Mouse (Mus musculus) small intestine, adult 2 months (tissue): ENCODE results near the gene Slc25a19. TPM values are rescaled to one million over a fixed set of nuclear protein-coding genes. Genes with fewer than 3 reads are reported as not detected.

Source experiments
- H3K27ac ChIP-seq: fragments of 200-500 bp; 2 replicates; pipeline ENCODE4 v1.5.1; 2012; ENCODE audit warnings: low read depth, low read length, control low read depth, inconsistent platforms; ENCODE audit not compliant: insufficient read depth
- H3K27me3 ChIP-seq: fragments of 200-500 bp; 2 replicates; pipeline ENCODE4 v1.6.1; 2012; ENCODE audit warnings: mild to moderate bottlenecking, moderate library complexity, low read length, inconsistent platforms; ENCODE audit not compliant: control insufficient read depth, insufficient read depth
- H3K36me3 ChIP-seq: fragments of 200-500 bp; 2 replicates; pipeline ENCODE4 v1.6.1; 2012; ENCODE audit warnings: mild to moderate bottlenecking, low read length, control low read depth, inconsistent platforms; ENCODE audit not compliant: control insufficient read depth, insufficient read depth
- H3K4me1 ChIP-seq: fragments of 200-500 bp; 2 replicates; pipeline ENCODE4 v1.6.1; 2012; ENCODE audit warnings: low read length, inconsistent platforms, mixed read lengths; ENCODE audit not compliant: control insufficient read depth, insufficient read depth, insufficient read length
- H3K4me3 ChIP-seq: fragments of 200-500 bp; 2 replicates; pipeline ENCODE4 v1.5.1; 2012; ENCODE audit warnings: low read depth, mild to moderate bottlenecking, control low read depth, inconsistent platforms, low read length, moderate library complexity
- CTCF ChIP-seq: fragments of 200-500 bp; IDR thresholded peaks from 2 replicates; pipeline ENCODE4 v1.5.1; 2012; ENCODE audit warnings: low read depth, mild to moderate bottlenecking, control low read depth, inconsistent platforms, low read length, moderate library complexity, mixed read lengths; ENCODE audit not compliant: insufficient replicate concordance, insufficient read length; ENCODE audit errors: extremely low read depth
- POLR2A ChIP-seq: fragments of 200-500 bp; IDR thresholded peaks from 2 replicates; pipeline ENCODE4 v1.6.1; 2012; ENCODE audit warnings: low read depth, mild to moderate bottlenecking, control low read depth, inconsistent platforms, low read length, moderate library complexity
- WGBS: fragments of 180-500 bp; shearing (Covaris S2); methylation state at CpG from one replicate; pipeline ENCODE4 v1.1.7; 2018; 5-methylcytosine and 5-hydroxymethylcytosine counted together
- polyA plus RNA-seq: library from polyadenylated mRNA; depleted of rRNA; stranded (reverse); fragments of >200 nt; gene quantifications from 2 replicates; pipeline ENCODE4 v1.2.3, GENCODE M21; 2012

The Slc25a19 gene
- polyA plus RNA-seq, 1 experiment, result 19.6 TPM

DNA sequence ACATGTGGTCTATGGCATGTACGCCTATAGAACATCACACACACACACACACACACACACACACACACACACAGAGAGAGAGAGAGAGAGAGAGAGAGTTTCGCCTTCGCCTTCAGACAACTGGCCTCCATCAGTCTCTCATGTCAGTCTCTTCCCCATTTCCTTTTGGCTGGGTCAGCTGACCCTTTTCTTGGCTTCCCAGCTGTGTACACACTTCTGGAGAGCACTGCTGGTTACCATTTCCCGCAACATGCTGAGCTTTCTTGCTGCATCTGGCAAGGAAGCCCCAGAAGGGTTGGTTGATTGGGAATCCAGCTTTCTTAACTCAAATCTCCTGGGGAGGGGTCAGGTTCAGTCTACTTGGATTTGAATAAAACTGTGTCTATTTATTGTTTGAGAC, 6.0 kb upstream of the Slc25a19 start:
- H3K27me3 ChIP-seq, result no peaks in the 10 kb centered on the region
- no peak overlapping the region for H3K27ac ChIP-seq
- 73% methylated on average over 4 of the region's 4 CpGs for WGBS
- no peak for TF ChIP-seq CTCF
- TF ChIP-seq POLR2A, result no peak
- H3K4me1 ChIP-seq, result peaks cover 4% of the 10 kb centered on the region; the same call in 1 of the 2 replicates
- no peaks in the 10 kb centered on the region for H3K36me3 ChIP-seq
- no peak overlapping the region for H3K4me3 ChIP-seq

GRCm38 (mm10) chr11:115632862-115633261, 4.8 kb upstream of the Slc25a19 start:
- no peak overlapping the region for H3K4me3 ChIP-seq
- no peak overlapping the region for H3K27ac ChIP-seq
- H3K36me3 ChIP-seq, result no peaks in the 10 kb centered on the region
- 82% methylated on average over 10 of the region's 10 CpGs for WGBS
- TF ChIP-seq POLR2A (no peak), CTCF (no peak)
- peaks cover 4% of the 10 kb centered on the region; the same call in 1 of the 2 replicates for H3K4me1 ChIP-seq
- H3K27me3 ChIP-seq, result no peaks in the 10 kb centered on the region

DNA sequence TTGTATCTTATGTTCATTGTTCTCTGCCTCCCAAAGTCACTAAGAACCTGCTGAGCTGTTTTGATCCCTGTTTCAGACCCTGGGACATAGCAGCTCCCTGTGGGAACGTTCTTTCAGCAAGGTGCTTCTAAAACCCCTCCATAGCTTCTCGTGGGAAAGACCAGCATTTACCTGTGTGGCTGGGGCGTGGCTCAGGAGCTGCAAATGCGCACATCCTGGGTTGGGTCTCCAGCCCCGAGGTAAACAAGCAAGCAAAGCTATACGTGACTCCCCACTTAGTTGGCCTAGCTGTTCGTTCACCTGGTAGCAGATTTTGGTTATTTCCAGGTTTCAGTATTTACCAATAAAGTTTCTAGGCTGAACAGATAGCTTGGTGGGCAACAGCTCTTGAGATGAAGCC, 4.2 kb upstream of the Slc25a19 start:
- no peaks in the 10 kb centered on the region for H3K36me3 ChIP-seq
- peak overlapping the region; percentile 9; the same call in 1 of the 2 replicates for H3K27ac ChIP-seq
- WGBS, result 70% methylated on average over 7 of the region's 7 CpGs

GRCm38 (mm10) chr11:115631505-115631890, 3.4 kb upstream of the Slc25a19 start:
- peak overlapping the region; percentile 77 for H3K27ac ChIP-seq
- TF ChIP-seq CTCF (peak; percentile 40; the same call in 1 of the 2 replicates), POLR2A (no peak)
- 25% methylated on average over 3 of the region's 3 CpGs for WGBS

More for the DNA sequence above, 4.2 kb upstream of the Slc25a19 start:
- TF ChIP-seq CTCF (no peak), POLR2A (no peak)
- Histone ChIP-seq H3K27me3 (no peaks in the 10 kb centered on the region), H3K4me1 (peaks cover 4% of the 10 kb centered on the region; the same call in 1 of the 2 replicates), H3K4me3 (no peak overlapping the region)

DNA sequence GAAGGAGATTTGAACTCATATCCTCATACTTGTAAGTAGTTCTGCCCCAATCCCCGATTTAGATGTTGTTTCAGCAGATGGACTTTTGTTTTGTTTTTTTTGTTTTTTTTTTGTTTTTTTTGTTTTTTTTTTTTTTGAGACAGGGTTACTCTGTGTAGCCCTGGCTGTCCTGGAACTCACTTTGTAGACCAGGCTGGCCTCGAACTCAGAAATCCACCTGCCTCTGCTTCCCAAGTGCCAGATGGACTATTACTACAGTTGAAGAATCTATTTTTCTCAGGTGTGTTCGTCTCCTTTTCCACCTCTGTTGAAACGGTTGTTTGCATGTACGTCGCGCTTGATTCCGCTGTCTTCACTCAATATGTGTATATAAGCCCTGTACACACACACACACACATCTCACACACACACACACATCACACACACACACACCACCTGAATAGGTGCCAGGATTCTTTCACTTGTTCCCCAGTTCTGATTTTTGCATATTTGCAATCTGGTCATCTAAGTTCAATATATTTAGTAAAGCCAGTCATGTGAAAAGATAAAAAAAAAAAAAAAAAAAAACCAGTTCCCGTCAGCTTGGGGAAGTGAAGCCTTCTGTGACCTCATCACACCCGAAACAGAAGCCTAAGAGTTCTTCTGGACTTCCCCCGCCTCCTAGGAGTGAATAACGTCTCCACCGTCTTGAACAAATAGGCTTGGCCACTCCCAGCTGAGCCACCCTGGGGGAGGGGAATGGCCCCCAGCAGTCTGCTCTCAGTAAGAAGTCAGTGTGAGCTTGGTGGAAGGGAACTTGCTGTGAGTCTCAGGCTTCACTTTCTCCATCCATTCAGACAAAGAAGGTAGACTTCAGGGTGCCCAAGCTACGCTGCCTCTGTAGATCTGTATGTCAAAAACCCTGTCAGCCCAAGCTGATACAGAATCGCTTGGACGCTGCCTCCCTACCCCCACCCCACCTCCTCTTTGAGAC, 2.7 kb upstream of the Slc25a19 start:
- WGBS, result 33% methylated on average over 16 of the region's 16 CpGs
- TF ChIP-seq CTCF, result no peak
- TF ChIP-seq POLR2A, result no peak
- peak overlapping the region; percentile 77 for H3K27ac ChIP-seq
- no peak overlapping the region for H3K4me3 ChIP-seq
- peaks cover 4% of the 10 kb centered on the region; the same call in 1 of the 2 replicates for H3K4me1 ChIP-seq
- no peaks in the 10 kb centered on the region for H3K36me3 ChIP-seq
- no peaks in the 10 kb centered on the region for H3K27me3 ChIP-seq

More at GRCm38 (mm10) chr11:115631505-115631890, 3.4 kb upstream of the Slc25a19 start:
- Histone ChIP-seq H3K4me3 (no peak overlapping the region), H3K4me1 (peaks cover 4% of the 10 kb centered on the region; the same call in 1 of the 2 replicates), H3K27me3 (no peaks in the 10 kb centered on the region), H3K36me3 (no peaks in the 10 kb centered on the region)

GRCm38 (mm10) chr11:115629734-115630531, 1.8 kb upstream of the Slc25a19 start:
- peak overlapping the region; percentile 24; the same call in 1 of the 2 replicates for H3K27ac ChIP-seq
- no peak for TF ChIP-seq POLR2A
- no peak for TF ChIP-seq CTCF
- H3K4me3 ChIP-seq, result no peak overlapping the region
- H3K4me1 ChIP-seq, result peaks cover 4% of the 10 kb centered on the region; the same call in 1 of the 2 replicates
- no peaks in the 10 kb centered on the region for H3K27me3 ChIP-seq
- 85% methylated on average over 13 of the region's 13 CpGs for WGBS
- H3K36me3 ChIP-seq, result no peaks in the 10 kb centered on the region
